Mouse (Mus musculus) liver, embryonic 13.5 days (tissue): ENCODE data around the gene Gm44596. TPM values are rescaled to one million over a fixed set of nuclear protein-coding genes. Genes with fewer than 3 reads are reported as not detected.
A peak's percentile ranks its signal among the peaks of the same experiment; 100 is the strongest.

Experiments
- ATAC-seq: fragments of 200-750 bp; cut with Nextera tagmentation; 2 replicates; pipeline ENCODE4 v1.8.0; 2017; ENCODE audit warnings: low read depth, mild to moderate bottlenecking, moderate number of reproducible peaks, moderate library complexity
- DNase-seq: peaks from one replicate; pipeline ENCODE4 v3.0.0; 2022
- H3K27ac ChIP-seq: fragments of 300-500 bp; sonication (generic); 2 replicates; pipeline ENCODE4 v1.5.1; 2015; ENCODE audit warnings: moderate library complexity, mild to moderate bottlenecking, inconsistent platforms
- H3K27me3 ChIP-seq: fragments of 300-500 bp; sonication (generic); 2 replicates; pipeline ENCODE4 v1.6.1; 2015; ENCODE audit warnings: mild to moderate bottlenecking, inconsistent platforms
- H3K36me3 ChIP-seq: fragments of 300-500 bp; sonication (generic); 2 replicates; pipeline ENCODE4 v1.6.1; 2015; ENCODE audit warnings: mild to moderate bottlenecking, inconsistent platforms
- H3K4me1 ChIP-seq: fragments of 300-500 bp; sonication (generic); replicated peaks from 2 replicates; pipeline ENCODE4 v1.6.1; 2015; ENCODE audit warnings: inconsistent platforms
- H3K4me2 ChIP-seq: fragments of 300-500 bp; sonication (generic); 2 replicates; pipeline ENCODE4 v1.6.1; 2015; ENCODE audit warnings: inconsistent platforms, mild to moderate bottlenecking, moderate library complexity
- H3K4me3 ChIP-seq: fragments of 300-500 bp; sonication (generic); replicated peaks from 2 replicates; pipeline ENCODE4 v1.5.1; 2015; ENCODE audit warnings: mild to moderate bottlenecking, inconsistent platforms
- H3K9ac ChIP-seq: fragments of 300-500 bp; sonication (generic); 2 replicates; pipeline ENCODE4 v1.6.1; 2015; ENCODE audit warnings: mild to moderate bottlenecking, inconsistent platforms
- H3K9me3 ChIP-seq: fragments of 300-500 bp; sonication (generic); replicated peaks from 2 replicates; pipeline ENCODE4 v1.6.1; 2016; ENCODE audit warnings: inconsistent platforms
- WGBS: fragments of 180-500 bp; shearing (Covaris S2); methylation state at CpG from one replicate; pipeline ENCODE4 v1.1.7; 2015; ENCODE audit not compliant: insufficient replicate concordance; 5-methylcytosine and 5-hydroxymethylcytosine counted together
- polyA plus RNA-seq: library from polyadenylated mRNA; unstranded; fragments of >200 nt; fragmentation: Nextera tagmentation; extraction: Ambion mirVana; gene quantifications from 2 replicates; pipeline ENCODE4 v1.2.1, GENCODE M21; 2015

The Gm44596 gene
- polyA plus RNA-seq, 1 experiment from 2014 or later = not detected

GRCm38 (mm10) chr6:128383752-128384151 lies 8.4 kb downstream of the Gm44596 start:
- H3K4me3 ChIP-seq = no peak overlapping the region
- WGBS = 54% methylated on average over 7 of the region's 7 CpGs
- H3K9me3 ChIP-seq = no peaks in the 10 kb centered on the region
- ATAC-seq = no peak
- no peaks in the 10 kb centered on the region for H3K36me3 ChIP-seq
- H3K4me2 ChIP-seq = no peak overlapping the region
- H3K4me1 ChIP-seq = no peaks in the 10 kb centered on the region
- no peaks in the 10 kb centered on the region for H3K27me3 ChIP-seq
- no peak for DNase-seq
- no peak overlapping the region for H3K9ac ChIP-seq
- H3K27ac ChIP-seq = no peak overlapping the region

- no peak overlapping the region for H3K4me3 ChIP-seq
- no peaks in the 10 kb centered on the region for H3K36me3 ChIP-seq
- 54% methylated on average over 1 of the region's 1 CpGs for WGBS
- ATAC-seq (no peak), DNase-seq (no peak)
- H3K9me3 ChIP-seq = no peaks in the 10 kb centered on the region
- no peak overlapping the region for H3K9ac ChIP-seq
- no peaks in the 10 kb centered on the region for H3K27me3 ChIP-seq
- H3K4me2 ChIP-seq = no peak overlapping the region
- H3K4me1 ChIP-seq = no peaks in the 10 kb centered on the region
- H3K27ac ChIP-seq = no peak overlapping the region
Measured at GRCm38 (mm10) chr6:128385026-128385425, 9.7 kb downstream of the Gm44596 start.

GRCm38 (mm10) chr6:128389185-128389584 lies 13.9 kb downstream of the Gm44596 start:
- H3K27me3 ChIP-seq = no peaks in the 10 kb centered on the region
- DNase-seq (no peak), ATAC-seq (no peak)
- H3K4me2 ChIP-seq = no peak overlapping the region
- no peaks in the 10 kb centered on the region for H3K4me1 ChIP-seq
- no peak overlapping the region for H3K4me3 ChIP-seq
- no peaks in the 10 kb centered on the region for H3K36me3 ChIP-seq
- H3K9me3 ChIP-seq = no peaks in the 10 kb centered on the region
- no peak overlapping the region for H3K27ac ChIP-seq
- no peak overlapping the region for H3K9ac ChIP-seq
- 88% methylated on average over 1 of the region's 1 CpGs for WGBS

DNA sequence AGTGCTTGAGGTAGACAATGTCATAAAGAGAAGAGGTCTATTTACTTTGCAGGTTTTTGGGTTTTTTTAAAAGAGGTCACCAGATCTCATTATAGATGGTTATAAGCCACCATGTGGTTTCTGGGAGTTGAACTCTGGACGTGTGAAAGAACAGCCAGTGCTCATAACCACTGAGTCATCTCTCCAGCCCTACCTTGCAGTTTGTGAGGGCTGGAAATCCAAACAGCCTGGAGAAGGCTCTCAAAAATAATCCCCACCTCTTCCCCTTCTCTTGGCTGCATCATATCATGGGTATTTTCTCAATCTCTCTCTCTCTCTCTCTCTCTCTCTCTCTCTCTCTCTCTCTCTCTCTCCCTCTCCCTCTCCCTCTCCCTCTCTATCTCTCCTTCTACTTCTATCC lies 15.4 kb downstream of the Gm44596 start:
- Histone ChIP-seq H3K27me3 (no peaks in the 10 kb centered on the region), H3K4me1 (no peaks in the 10 kb centered on the region), H3K27ac (no peak overlapping the region), H3K36me3 (no peaks in the 10 kb centered on the region), H3K9me3 (no peaks in the 10 kb centered on the region), H3K4me3 (no peak overlapping the region), H3K4me2 (no peak overlapping the region), H3K9ac (no peak overlapping the region)
- DNase-seq (no peak), ATAC-seq (no peak)
- 33% methylated on average over 1 of the region's 1 CpGs for WGBS

DNA sequence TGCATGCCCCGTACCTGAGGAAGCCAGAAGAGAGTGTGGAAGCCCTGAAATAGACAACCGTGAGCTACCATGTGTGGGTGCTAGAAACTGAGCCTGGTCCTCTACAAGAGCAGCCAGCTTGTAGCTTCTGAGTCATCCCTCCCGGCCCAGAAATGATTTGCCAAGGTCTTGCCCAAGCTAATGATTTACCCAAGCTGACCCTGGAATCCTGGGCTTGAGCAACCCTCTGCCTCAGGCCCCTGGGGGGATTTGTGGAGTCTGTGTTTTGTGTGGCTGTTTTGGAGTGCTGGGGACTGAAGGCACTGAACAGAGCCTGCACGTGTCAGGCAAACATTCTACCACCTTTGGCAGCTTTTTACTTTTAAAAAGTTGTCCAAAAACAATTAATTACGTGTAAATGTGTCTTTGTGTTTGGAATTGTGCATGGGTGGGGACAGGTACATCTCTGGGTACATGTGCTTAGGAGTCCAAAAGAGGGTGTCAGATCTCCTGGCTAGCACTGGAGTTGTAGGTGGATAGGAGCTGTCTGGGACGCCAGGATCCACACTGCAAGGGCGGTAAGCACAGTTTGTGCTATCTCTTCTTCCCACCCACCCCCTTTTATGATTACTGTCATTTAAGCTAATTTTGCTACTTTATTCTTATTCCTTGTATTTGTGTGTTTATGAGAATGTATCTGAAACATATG lies 22.4 kb downstream of the Gm44596 start:
- H3K4me2 ChIP-seq = no peak overlapping the region
- no peaks in the 10 kb centered on the region for H3K27me3 ChIP-seq
- DNase-seq (no peak), ATAC-seq (peak; percentile 55)
- no peaks in the 10 kb centered on the region for H3K36me3 ChIP-seq
- H3K27ac ChIP-seq = peak overlapping the region; percentile 47
- H3K9me3 ChIP-seq = no peaks in the 10 kb centered on the region
- no peak overlapping the region for H3K9ac ChIP-seq
- H3K4me1 ChIP-seq = peaks cover 3% of the 10 kb centered on the region; the same call in 1 of the 2 replicates
- no peak overlapping the region for H3K4me3 ChIP-seq
- 51% methylated on average over 7 of the region's 7 CpGs for WGBS

DNA sequence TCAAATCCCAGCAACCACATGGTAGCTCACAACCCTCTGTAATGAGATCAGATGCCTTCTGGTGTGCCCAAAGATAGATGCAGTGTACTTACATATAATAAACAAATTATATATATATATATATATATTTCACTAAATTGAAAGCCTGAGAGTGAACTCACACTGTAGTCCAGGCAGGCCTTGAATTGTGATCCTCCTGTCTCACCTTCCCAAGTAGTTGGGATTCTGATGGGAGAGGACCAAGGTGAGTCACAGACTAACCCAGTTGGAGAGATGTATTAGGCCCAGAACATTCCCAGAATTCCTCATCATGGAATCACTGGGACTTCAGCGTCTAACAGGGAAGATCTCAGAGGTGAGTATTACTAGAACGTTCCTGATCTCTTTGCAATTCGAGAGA lies 23.7 kb downstream of the Gm44596 start, which contains the start of gene Nrip2:
TSS of gene Nrip2 (plus strand) at position 301 of the 400 bp plus-strand sequence.
- 0 out of 2 replicates have a peak within 1 kb of the TSS, but pooled peaks have one; percentile 26 for H3K9ac ChIP-seq
- H3K27ac ChIP-seq = peak within 1 kb of the TSS; percentile 47
- no peaks in the 10 kb centered on the region for H3K27me3 ChIP-seq
- 54% methylated on average over 3 of the region's 3 CpGs for WGBS
- H3K4me2 ChIP-seq = peak within 1 kb of the TSS; percentile 32
- H3K4me1 ChIP-seq = peaks cover 3% of the 10 kb centered on the region; the same call in 1 of the 2 replicates
- H3K36me3 ChIP-seq = no peaks in the 10 kb centered on the region
- ATAC-seq = no peak
- no peak within 1 kb of the TSS; the same call in 1 of the 2 replicates for H3K4me3 ChIP-seq
- no peak for DNase-seq
- no peaks in the 10 kb centered on the region for H3K9me3 ChIP-seq

- H3K36me3 ChIP-seq = no peaks in the 10 kb centered on the region
- no peak overlapping the region for H3K27ac ChIP-seq
- peak overlapping the region; percentile 32 for H3K4me2 ChIP-seq
- ATAC-seq (0 out of 2 replicates have a peak, but pooled peaks have one; percentile 19), DNase-seq (no peak)
- WGBS = 60% methylated on average over 20 of the region's 21 CpGs
- no peaks in the 10 kb centered on the region for H3K9me3 ChIP-seq
- H3K4me3 ChIP-seq = no peak overlapping the region; the same call in 1 of the 2 replicates
- H3K27me3 ChIP-seq = no peaks in the 10 kb centered on the region
- H3K9ac ChIP-seq = 0 out of 2 replicates have a peak overlapping the region, but pooled peaks have one; percentile 26
- peaks cover 3% of the 10 kb centered on the region; the same call in 1 of the 2 replicates for H3K4me1 ChIP-seq
Measured at GRCm38 (mm10) chr6:128399421-128400185, 24.3 kb downstream of the Gm44596 start.

GRCm38 (mm10) chr6:128404708-128405107 lies 29.4 kb downstream of the Gm44596 start:
- Histone ChIP-seq H3K4me3 (no peak overlapping the region), H3K36me3 (peaks cover 26% of the 10 kb centered on the region), H3K27ac (no peak overlapping the region), H3K27me3 (no peaks in the 10 kb centered on the region), H3K4me1 (no peaks in the 10 kb centered on the region), H3K4me2 (no peak overlapping the region), H3K9me3 (no peaks in the 10 kb centered on the region), H3K9ac (no peak overlapping the region)
- ATAC-seq (no peak), DNase-seq (no peak)
- 57% methylated on average over 5 of the region's 5 CpGs for WGBS

GRCm38 (mm10) chr6:128408544-128409125 lies 33.3 kb downstream of the Gm44596 start:
- Histone ChIP-seq H3K4me1 (no peaks in the 10 kb centered on the region), H3K4me2 (no peak overlapping the region), H3K27ac (no peak overlapping the region), H3K4me3 (no peak overlapping the region), H3K36me3 (peaks cover 63% of the 10 kb centered on the region), H3K9me3 (no peaks in the 10 kb centered on the region), H3K9ac (no peak overlapping the region), H3K27me3 (no peaks in the 10 kb centered on the region)
- 80% methylated on average over 7 of the region's 7 CpGs for WGBS
- ATAC-seq = no peak
- DNase-seq = no peak

DNA sequence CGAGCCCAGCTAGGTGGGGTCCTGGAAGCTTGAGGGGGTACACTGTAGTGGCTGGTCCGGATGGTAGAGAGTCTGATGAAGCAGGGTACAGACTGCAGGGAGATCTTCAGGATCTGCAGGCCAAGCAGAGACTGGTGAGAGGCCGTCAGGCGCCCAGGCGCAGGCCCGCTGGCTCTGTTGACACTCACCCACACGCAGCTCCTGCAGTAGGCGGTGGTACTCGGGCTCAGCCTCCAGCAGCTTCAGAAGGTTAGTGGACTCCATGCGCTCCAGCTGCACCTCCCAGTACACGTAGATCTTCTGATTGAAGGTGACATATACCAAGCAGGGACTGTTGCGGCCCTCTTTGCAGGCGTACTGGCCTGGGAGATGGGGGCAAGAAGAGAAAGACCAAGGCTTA lies 35.0 kb downstream of the Gm44596 start:
- no peak for ATAC-seq
- 87% methylated on average over 13 of the region's 13 CpGs for WGBS
- DNase-seq = no peak

DNA sequence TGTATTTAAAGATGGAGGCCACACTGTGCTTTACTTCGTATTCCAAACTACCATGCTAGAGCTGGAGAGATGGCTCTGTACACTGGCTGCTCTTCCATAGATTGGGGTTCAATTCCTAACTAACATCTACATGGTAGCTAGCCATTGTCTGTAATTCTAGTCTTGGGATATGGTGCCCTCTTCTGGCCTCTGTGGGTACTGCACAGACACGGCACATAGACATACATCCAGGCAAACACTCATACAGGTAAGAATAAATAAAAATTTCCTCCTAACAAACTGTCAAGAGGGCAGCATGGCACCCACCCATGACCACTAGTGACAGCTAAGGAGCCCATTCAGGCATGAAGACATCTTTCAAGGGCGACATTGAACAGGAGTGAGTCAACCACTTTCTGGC lies 35.8 kb downstream of the Gm44596 start:
- H3K9me3 ChIP-seq = no peaks in the 10 kb centered on the region
- no peak overlapping the region for H3K4me2 ChIP-seq
- no peak overlapping the region for H3K27ac ChIP-seq
- H3K4me3 ChIP-seq = no peak overlapping the region
- DNase-seq (peak; percentile 53), ATAC-seq (peak; percentile 24; the same call in 1 of the 2 replicates)
- no peaks in the 10 kb centered on the region for H3K4me1 ChIP-seq
- 21% methylated on average over 3 of the region's 3 CpGs for WGBS
- H3K36me3 ChIP-seq = peaks cover 80% of the 10 kb centered on the region
- H3K9ac ChIP-seq = no peak overlapping the region
- H3K27me3 ChIP-seq = no peaks in the 10 kb centered on the region

More for the DNA sequence above, 35.0 kb downstream of the Gm44596 start:
- Histone ChIP-seq H3K4me3 (no peak overlapping the region), H3K27ac (no peak overlapping the region), H3K27me3 (no peaks in the 10 kb centered on the region), H3K4me2 (no peak overlapping the region), H3K4me1 (no peaks in the 10 kb centered on the region), H3K9ac (no peak overlapping the region), H3K9me3 (no peaks in the 10 kb centered on the region), H3K36me3 (peaks cover 74% of the 10 kb centered on the region)
